Mouse (Mus musculus): ENCODE data around the gene AK157302. TPM values are rescaled to one million over a fixed set of nuclear protein-coding genes. Genes with fewer than 3 reads are reported as not detected.

Gene AK157302
- total and polyA plus RNA-seq, 3 experiments, result 0.82 to 27.3 (median 25.4) TPM

DNA sequence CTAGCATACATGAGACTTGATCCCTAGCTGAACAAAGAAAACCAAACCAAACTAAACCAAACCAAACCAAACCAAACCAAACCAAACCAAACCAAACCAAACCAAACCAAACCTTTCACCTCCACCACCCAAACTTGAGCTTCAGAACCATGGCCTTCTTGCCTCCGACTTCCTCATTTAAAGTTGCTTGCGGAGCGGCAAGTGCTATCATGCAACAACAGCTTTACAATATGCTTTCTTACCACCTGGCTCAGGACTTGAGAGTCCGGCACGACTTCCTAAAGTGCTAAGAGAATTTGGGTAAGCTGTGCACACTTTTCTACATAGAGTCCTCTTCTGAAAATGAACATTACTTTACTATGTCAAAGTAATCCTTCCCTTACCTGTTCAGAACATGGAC lies 7.3 kb downstream of the AK157302 start:
- no peaks in the 10 kb centered on the region for H3K36me3 ChIP-seq (ENCODE audit: control insufficient read depth, insufficient read depth, low read length)
- no peak for DNase-seq
- WGBS, result 85% methylated on average over 5 of the region's 5 CpGs

DNA sequence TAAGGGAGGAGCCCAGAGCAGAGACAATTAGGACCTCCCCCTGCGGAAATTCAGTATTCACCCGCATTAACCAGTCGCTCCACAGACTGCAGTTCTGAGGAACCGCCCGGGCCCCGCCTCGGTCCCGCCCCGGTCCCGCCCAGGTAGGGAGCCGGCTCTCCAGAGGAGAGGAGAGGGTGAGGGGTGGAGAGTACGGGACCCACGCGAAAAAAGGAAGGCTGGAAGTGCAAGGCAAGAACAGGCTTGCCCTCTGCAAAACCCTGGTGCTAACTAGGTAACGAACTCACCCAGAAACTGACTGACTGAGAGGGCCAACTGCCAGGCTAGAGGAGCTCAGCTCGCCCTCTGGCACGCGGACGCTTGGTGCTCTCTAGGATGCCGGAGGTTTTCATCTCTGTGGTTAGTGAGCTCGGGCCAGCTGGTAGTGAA lies 11.2 kb downstream of the AK157302 start:
- Histone ChIP-seq H3K27me3 (ENCODE audit: control insufficient read depth, insufficient read depth, low read length) (no peaks in the 10 kb centered on the region), H3K36me3 (ENCODE audit: control insufficient read depth, insufficient read depth, low read length) (no peaks in the 10 kb centered on the region), H3K4me1 (ENCODE audit: control insufficient read depth, insufficient read depth, low read length) (no peaks in the 10 kb centered on the region), H3K4me3 (peak overlapping the region; percentile 66), H3K79me2 (replicated peaks; ENCODE audit: control insufficient read depth, insufficient read depth, low read length) (no peaks in the 10 kb centered on the region), H3K9ac (ENCODE audit: low read depth, low read length) (peak overlapping the region; percentile 62), H3K27ac (peak overlapping the region; percentile 85)
- peak; percentile 87 to 88 for DNase-seq
- intact Hi-C loops (cut with DNase I), result loop anchor here (1.0 to 2.0 kb wide), 4 partner anchors 25 to 103 kb away; partner anchors contain the start of genes Gm10065, Zkscan3, Zkscan4 and Zkscan8
- TF ChIP-seq EP300 (IDR thresholded peaks at IDR 0.05; ENCODE audit: insufficient read depth, low read depth, low read length) (peak; percentile 57; the same call in 1 of the 2 replicates), POLR2A (IDR thresholded peaks at IDR 0.05; ENCODE audit: insufficient read depth, low read depth, low read length) (peak; percentile 82), CTCF (IDR thresholded peaks at IDR 0.05) (no peak)
- under 1% methylated on average over 21 of the region's 21 CpGs for WGBS

More for the DNA sequence above, 7.3 kb downstream of the AK157302 start:
- no peaks in the 10 kb centered on the region for H3K79me2 ChIP-seq (replicated peaks; ENCODE audit: control insufficient read depth, insufficient read depth, low read length)
- H3K27ac ChIP-seq, result no peak overlapping the region
- no peak overlapping the region for H3K4me3 ChIP-seq
- no peaks in the 10 kb centered on the region for H3K4me1 ChIP-seq (ENCODE audit: control insufficient read depth, insufficient read depth, low read length)
- no peak for TF ChIP-seq POLR2A (IDR thresholded peaks at IDR 0.05; ENCODE audit: insufficient read depth, low read depth, low read length)
- TF ChIP-seq CTCF (IDR thresholded peaks at IDR 0.05), result no peak
- H3K9ac ChIP-seq (ENCODE audit: low read depth, low read length), result no peak overlapping the region
- intact Hi-C loops (cut with DNase I), result no loop called here
- no peaks in the 10 kb centered on the region for H3K27me3 ChIP-seq (ENCODE audit: control insufficient read depth, insufficient read depth, low read length)

DNA sequence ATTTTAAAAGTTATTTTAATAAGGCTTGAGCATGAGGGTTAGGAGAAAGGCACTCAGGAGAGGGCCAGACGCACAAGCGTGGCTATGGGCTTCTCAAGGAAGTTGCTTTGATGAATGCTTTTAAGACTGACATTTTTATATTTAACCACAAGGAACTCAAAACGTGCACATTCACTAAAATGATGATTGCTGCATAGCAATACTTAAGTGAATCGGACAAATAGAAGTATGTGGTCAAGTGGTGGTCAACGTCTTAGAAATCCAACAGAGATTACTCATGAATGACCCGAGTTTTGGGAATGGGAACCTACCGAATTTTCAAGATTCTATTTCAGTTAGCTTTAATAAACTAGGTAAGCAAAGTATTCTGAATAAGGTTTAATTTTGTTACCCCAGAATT lies 35.1 kb downstream of the AK157302 start:
- Histone ChIP-seq H3K79me2 (replicated peaks; ENCODE audit: control insufficient read depth, insufficient read depth, low read length) (peaks cover 2% of the 10 kb centered on the region; the same call in 1 of the 2 replicates), H3K36me3 (ENCODE audit: control insufficient read depth, insufficient read depth, low read length) (peaks cover 10% of the 10 kb centered on the region), H3K9ac (ENCODE audit: low read depth, low read length) (no peak overlapping the region), H3K27me3 (ENCODE audit: control insufficient read depth, insufficient read depth, low read length) (no peaks in the 10 kb centered on the region), H3K4me1 (ENCODE audit: control insufficient read depth, insufficient read depth, low read length) (peaks cover 2% of the 10 kb centered on the region), H3K4me3 (peak overlapping the region; percentile 77), H3K27ac (no peak overlapping the region)
- WGBS, result 47% methylated on average over 7 of the region's 7 CpGs
- intact Hi-C loops (cut with DNase I), result loop anchor here (2.0 to 5.0 kb wide), 4 partner anchors 23 to 167 kb away; partner anchors contain the start of genes Gm10065, Zkscan4, Zscan12 and Zscan26
- no peak for DNase-seq
- TF ChIP-seq POLR2A (IDR thresholded peaks at IDR 0.05; ENCODE audit: insufficient read depth, low read depth, low read length) (no peak), EP300 (IDR thresholded peaks at IDR 0.05; ENCODE audit: insufficient read depth, low read depth, low read length) (no peak)

DNA sequence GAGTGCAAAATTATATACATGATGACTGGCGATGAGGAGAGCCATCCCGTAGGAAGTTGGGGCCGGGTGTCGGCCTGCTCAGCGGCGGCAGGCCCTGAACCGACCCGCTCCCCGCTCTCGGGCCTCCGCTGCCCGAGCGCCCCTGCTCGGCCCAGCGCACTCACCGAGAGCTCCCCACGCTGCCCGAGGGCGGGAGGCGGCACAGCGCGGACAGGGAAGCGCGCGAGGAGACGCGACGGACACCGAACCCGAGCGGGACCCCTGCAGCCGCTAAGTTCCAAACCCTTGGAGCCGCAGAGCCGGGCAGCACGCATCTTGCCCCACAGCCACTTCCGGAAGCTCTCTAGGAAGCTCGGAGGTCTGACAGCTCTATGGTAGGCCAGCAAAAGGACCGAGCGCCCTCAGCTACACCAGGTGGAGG lies 35.8 kb downstream of the AK157302 start, which contains the start of gene Zkscan8:
TSS of gene Zkscan8 (minus strand) at position 340 of the 421 bp plus-strand sequence.
- H3K4me3 ChIP-seq, result peak within 1 kb of the TSS; percentile 77
- peak within 1 kb of the TSS; percentile 94 for H3K27ac ChIP-seq
- H3K27me3 ChIP-seq (ENCODE audit: control insufficient read depth, insufficient read depth, low read length), result no peaks in the 10 kb centered on the region
- WGBS, result under 1% methylated on average over 39 of the region's 39 CpGs
- intact Hi-C loops (cut with DNase I), result loop anchor here (1.0 to 5.0 kb wide), 5 partner anchors 24 to 168 kb away; partner anchors contain the start of genes Gm10065, Zkscan3, Zkscan4 and Zscan12
- TF ChIP-seq POLR2A (IDR thresholded peaks at IDR 0.05; ENCODE audit: insufficient read depth, low read depth, low read length) (peak; percentile 47; the same call in 1 of the 2 replicates), CTCF (IDR thresholded peaks at IDR 0.05) (peak; percentile 28; the same call in 1 of the 2 replicates), EP300 (IDR thresholded peaks at IDR 0.05; ENCODE audit: insufficient read depth, low read depth, low read length) (no peak)
- peak within 1 kb of the TSS; percentile 100 for H3K9ac ChIP-seq (ENCODE audit: low read depth, low read length)
- peaks cover 2% of the 10 kb centered on the region for H3K4me1 ChIP-seq (ENCODE audit: control insufficient read depth, insufficient read depth, low read length)
- peaks cover 7% of the 10 kb centered on the region for H3K36me3 ChIP-seq (ENCODE audit: control insufficient read depth, insufficient read depth, low read length)
- peak; percentile 92 to 94 for DNase-seq
- H3K79me2 ChIP-seq (replicated peaks; ENCODE audit: control insufficient read depth, insufficient read depth, low read length), result peaks cover 2% of the 10 kb centered on the region; the same call in 1 of the 2 replicates

DNA sequence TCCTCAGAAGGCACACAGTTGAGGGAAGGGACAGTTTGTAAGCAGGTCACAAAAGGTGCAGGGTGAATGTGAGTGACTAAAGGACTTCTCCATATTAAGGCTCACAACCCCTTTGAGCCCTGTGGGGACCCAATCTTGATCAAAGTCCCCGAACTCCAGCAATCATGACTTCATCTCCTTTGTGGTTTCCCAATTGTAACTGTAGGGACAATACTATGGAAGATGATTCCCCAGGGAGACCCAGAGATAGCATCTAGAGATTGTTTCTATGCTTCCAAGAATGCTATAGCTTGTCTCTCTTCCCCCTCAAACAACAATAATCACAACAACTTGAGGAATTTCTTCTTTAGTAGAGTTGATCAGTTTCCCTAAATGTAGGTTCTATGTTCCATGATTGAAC lies 47.7 kb downstream of the AK157302 start, which contains the start of gene Olfr1366:
TSS of gene Olfr1366 (minus strand) at position 101 of the 400 bp plus-strand sequence.
- Histone ChIP-seq H3K27ac (no peak within 1 kb of the TSS), H3K4me3 (no peak within 1 kb of the TSS), H3K27me3 (ENCODE audit: control insufficient read depth, insufficient read depth, low read length) (no peaks in the 10 kb centered on the region), H3K36me3 (ENCODE audit: control insufficient read depth, insufficient read depth, low read length) (no peaks in the 10 kb centered on the region), H3K9ac (ENCODE audit: low read depth, low read length) (no peak within 1 kb of the TSS), H3K4me1 (ENCODE audit: control insufficient read depth, insufficient read depth, low read length) (no peaks in the 10 kb centered on the region), H3K79me2 (replicated peaks; ENCODE audit: control insufficient read depth, insufficient read depth, low read length) (no peaks in the 10 kb centered on the region)
- intact Hi-C loops (cut with DNase I), result no loop called here
- TF ChIP-seq POLR2A (IDR thresholded peaks at IDR 0.05; ENCODE audit: insufficient read depth, low read depth, low read length) (no peak), EP300 (IDR thresholded peaks at IDR 0.05; ENCODE audit: insufficient read depth, low read depth, low read length) (no peak), CTCF (IDR thresholded peaks at IDR 0.05) (no peak)
- no peak for DNase-seq
- 47% methylated on average over 1 of the region's 1 CpGs for WGBS

Small RNA genes within 50 kb of the gene (microRNA-seq; reads per million reads assigned to microRNA genes)
- 0 reads per million in 2 experiments for gene Mir1896

Other genes starting within 250 kb of the AK157302 start
- gene Gpx5, start 202.5 kb upstream of the AK157302 start, total RNA-seq (2021), result not detected
- not detected in 2 replicates for gene Gpx5, start 202.5 kb upstream of the AK157302 start, polyA plus RNA-seq (2012; rRNA removed)
- gene Gpx6, start 183.1 kb upstream of the AK157302 start, total RNA-seq (2021), result not detected
- not detected in 2 replicates for gene Gpx6, start 183.1 kb upstream of the AK157302 start, polyA plus RNA-seq (2012; rRNA removed)
- gene Olfr1367, start 148.3 kb upstream of the AK157302 start, total RNA-seq (2021), result not detected
- gene Olfr1367, start 148.3 kb upstream of the AK157302 start, polyA plus RNA-seq (2012; rRNA removed), result not detected in 2 replicates
- gene Zscan12, start 132.4 kb upstream of the AK157302 start, total RNA-seq (2021), result 1 to 10 TPM; 4.8 to 5.1 TPM
- gene Zscan12, start 132.4 kb upstream of the AK157302 start, polyA plus RNA-seq (2012; rRNA removed), result 1.3 and 2.5 TPM in 2 replicates
- gene Zkscan3, start 92.5 kb upstream of the AK157302 start, total RNA-seq (2021), result 10 to 100 TPM; 23.2 to 27.7 TPM
- 18.7 and 35.6 TPM in 2 replicates for gene Zkscan3, start 92.5 kb upstream of the AK157302 start, polyA plus RNA-seq (2012; rRNA removed)
- under 1 TPM; 0.41 to 0.50 TPM for gene Pgbd1, start 54.2 kb upstream of the AK157302 start, total RNA-seq (2021)
- 0.43 and 0.59 TPM in 2 replicates for gene Pgbd1, start 54.2 kb upstream of the AK157302 start, polyA plus RNA-seq (2012; rRNA removed)
- 10 to 100 TPM; 21.8 TPM for gene Zscan26, start 41.5 kb upstream of the AK157302 start, total RNA-seq (2021)
- 14.8 and 25.6 TPM in 2 replicates for gene Zscan26, start 41.5 kb upstream of the AK157302 start, polyA plus RNA-seq (2012; rRNA removed)
- gene Nkapl, start 26.7 kb upstream of the AK157302 start, total RNA-seq (2021), result under 1 TPM; 0.34 to 0.99 TPM
- 0.18 TPM in 1 of 2 replicates, not detected in the other for gene Nkapl, start 26.7 kb upstream of the AK157302 start, polyA plus RNA-seq (2012; rRNA removed)
- 1 to 10 TPM in 1 of 2 experiments, under 1 TPM in 1; 0.77 to 1.1 TPM for gene Zkscan4, start 16.3 kb upstream of the AK157302 start, total RNA-seq (2021)
- gene Zkscan4, start 16.3 kb upstream of the AK157302 start, polyA plus RNA-seq (2012; rRNA removed), result 0.47 and 0.94 TPM in 2 replicates
- not detected for gene Gm10065, start 15.8 kb upstream of the AK157302 start, total RNA-seq (2021)
- not detected in 2 replicates for gene Gm10065, start 15.8 kb upstream of the AK157302 start, polyA plus RNA-seq (2012; rRNA removed)
- gene Gm11273, start 6.2 kb downstream of the AK157302 start, total RNA-seq (2021), result 100 to 1,000 TPM; 241 to 252 TPM
- 65.2 and 74.9 TPM in 2 replicates for gene Gm11273, start 6.2 kb downstream of the AK157302 start, polyA plus RNA-seq (2012; rRNA removed)
- 10 to 100 TPM in 1 of 2 experiments, 1 to 10 TPM in 1; 9.1 to 12.3 TPM for gene Zkscan8, start 35.9 kb downstream of the AK157302 start, total RNA-seq (2021)
- gene Zkscan8, start 35.9 kb downstream of the AK157302 start, polyA plus RNA-seq (2012; rRNA removed), result 2.8 and 6.3 TPM in 2 replicates
- not detected for gene Olfr1366, start 47.6 kb downstream of the AK157302 start, total RNA-seq (2021)
- gene Olfr1366, start 47.6 kb downstream of the AK157302 start, polyA plus RNA-seq (2012; rRNA removed), result not detected in 2 replicates
- not detected for gene Olfr1535, start 64.7 kb downstream of the AK157302 start, total RNA-seq (2021)
- gene Olfr1535, start 64.7 kb downstream of the AK157302 start, polyA plus RNA-seq (2012; rRNA removed), result not detected in 2 replicates
- not detected for gene Olfr1364, start 86.5 kb downstream of the AK157302 start, total RNA-seq (2021)
- gene Olfr1364, start 86.5 kb downstream of the AK157302 start, polyA plus RNA-seq (2012; rRNA removed), result not detected in 2 replicates
- gene Olfr1362, start 118.8 kb downstream of the AK157302 start, total RNA-seq (2021), result not detected
- gene Olfr1362, start 118.8 kb downstream of the AK157302 start, polyA plus RNA-seq (2012; rRNA removed), result not detected in 2 replicates
- not detected for gene Olfr11, start 147.3 kb downstream of the AK157302 start, total RNA-seq (2021)
- gene Olfr11, start 147.3 kb downstream of the AK157302 start, polyA plus RNA-seq (2012; rRNA removed), result not detected in 2 replicates
- gene Olfr1361, start 168.2 kb downstream of the AK157302 start, total RNA-seq (2021), result not detected
- not detected in 2 replicates for gene Olfr1361, start 168.2 kb downstream of the AK157302 start, polyA plus RNA-seq (2012; rRNA removed)
- not detected for gene Olfr1360, start 182.2 kb downstream of the AK157302 start, total RNA-seq (2021)
- gene Olfr1360, start 182.2 kb downstream of the AK157302 start, polyA plus RNA-seq (2012; rRNA removed), result not detected in 2 replicates
- gene Olfr1359, start 202.9 kb downstream of the AK157302 start, total RNA-seq (2021), result not detected
- gene Olfr1359, start 202.9 kb downstream of the AK157302 start, polyA plus RNA-seq (2012; rRNA removed), result not detected in 2 replicates
- gene Hist1h2bl, start 220.9 kb downstream of the AK157302 start, total RNA-seq (2021), result 10 to 100 TPM; 10.5 to 12.9 TPM
- gene Hist1h2bl, start 220.9 kb downstream of the AK157302 start, polyA plus RNA-seq (2012; rRNA removed), result not detected in 2 replicates
- 1 to 10 TPM; 3.5 to 9.1 TPM for gene Hist1h2ai, start 221.2 kb downstream of the AK157302 start, total RNA-seq (2021)
- gene Hist1h2ai, start 221.2 kb downstream of the AK157302 start, polyA plus RNA-seq (2012; rRNA removed), result 1.6 TPM in 1 of 2 replicates, not detected in the other
- gene Hist1h3h, start 222.4 kb downstream of the AK157302 start, total RNA-seq (2021), result 1 to 10 TPM; 5.5 to 9.1 TPM
- gene Hist1h3h, start 222.4 kb downstream of the AK157302 start, polyA plus RNA-seq (2012; rRNA removed), result not detected in 2 replicates
- gene Hist1h2bm, start 226.8 kb downstream of the AK157302 start, total RNA-seq (2021), result 1 to 10 TPM in 1 of 2 experiments, under 1 TPM in 1; 0.78 to 2.8 TPM
- gene Hist1h2bm, start 226.8 kb downstream of the AK157302 start, polyA plus RNA-seq (2012; rRNA removed), result 0.27 TPM in 1 of 2 replicates, not detected in the other
- gene Hist1h4j, start 239.8 kb downstream of the AK157302 start, total RNA-seq (2021), result 1 to 10 TPM; 1.8 to 3.2 TPM
- gene Hist1h4j, start 239.8 kb downstream of the AK157302 start, polyA plus RNA-seq (2012; rRNA removed), result 0.73 TPM in 1 of 2 replicates, not detected in the other